Mouse (Mus musculus): ENCODE data around the gene Dab1. TPM values are rescaled to one million over a fixed set of nuclear protein-coding genes. Genes with fewer than 3 reads are reported as not detected.

Gene Dab1
- polyA plus RNA-seq, 1 experiment from 2014 or later, result 14.3 TPM

DNA sequence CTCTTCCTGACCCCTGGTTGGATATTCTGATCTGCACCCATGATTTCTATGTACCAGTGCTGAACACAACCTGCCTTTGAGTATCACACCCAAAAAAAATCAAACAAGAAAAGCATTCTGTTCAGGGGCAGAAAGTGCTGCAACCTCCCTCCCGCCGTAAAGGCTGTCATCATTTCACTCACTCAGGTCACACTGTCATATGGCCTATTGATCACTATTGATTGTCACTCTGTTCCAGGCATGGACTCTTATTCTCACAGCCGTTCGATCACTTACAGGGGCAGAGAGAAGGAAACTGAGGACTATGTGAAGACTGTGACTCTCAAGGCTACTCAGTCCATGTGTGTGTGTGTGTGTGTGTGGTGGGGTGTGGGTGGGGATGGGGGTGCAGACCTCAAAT is 1149.0 kb downstream of the Dab1 start:
- Histone ChIP-seq H3K4me2 (replicated peaks) (no peak overlapping the region), H3K9ac (no peak overlapping the region), H3K4me1 (no peaks in the 10 kb centered on the region), H3K9me3 (replicated peaks) (no peaks in the 10 kb centered on the region), H3K4me3 (replicated peaks) (no peak overlapping the region), H3K27ac (replicated peaks) (no peak overlapping the region), H3K36me3 (no peaks in the 10 kb centered on the region), H3K27me3 (peaks cover 4% of the 10 kb centered on the region; the same call in 1 of the 2 replicates)
- no peak for ATAC-seq (ENCODE audit: insufficient number of reproducible peaks, low FRiP score, low TSS enrichment, low read depth)
- WGBS, result 95% methylated on average over 4 of the region's 4 CpGs

DNA sequence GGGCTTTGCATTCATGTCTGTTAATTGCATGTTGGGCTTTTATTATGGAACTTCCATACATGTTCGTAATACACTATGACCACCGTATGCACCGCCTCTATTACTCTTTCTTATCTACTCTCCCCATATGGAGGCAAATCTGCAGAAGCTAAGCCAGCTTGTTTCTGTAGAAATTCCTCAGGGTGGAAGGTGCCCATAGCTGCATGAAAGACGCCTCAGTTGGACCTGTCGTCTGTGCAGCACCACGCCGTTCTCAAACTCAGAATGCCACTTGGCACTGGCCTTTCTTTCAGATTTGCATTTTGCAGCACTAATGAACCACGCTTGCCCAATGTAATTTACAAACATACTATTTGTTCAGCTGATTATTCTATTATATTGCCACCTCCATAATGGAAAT is 1150.4 kb downstream of the Dab1 start:
- Histone ChIP-seq H3K27ac (replicated peaks) (no peak overlapping the region), H3K9me3 (replicated peaks) (no peaks in the 10 kb centered on the region), H3K4me2 (replicated peaks) (no peak overlapping the region), H3K36me3 (no peaks in the 10 kb centered on the region), H3K27me3 (peaks cover 4% of the 10 kb centered on the region; the same call in 1 of the 2 replicates), H3K9ac (no peak overlapping the region), H3K4me1 (no peaks in the 10 kb centered on the region), H3K4me3 (replicated peaks) (no peak overlapping the region)
- WGBS, result 87% methylated on average over 8 of the region's 8 CpGs
- ATAC-seq (ENCODE audit: insufficient number of reproducible peaks, low FRiP score, low TSS enrichment, low read depth), result no peak

DNA sequence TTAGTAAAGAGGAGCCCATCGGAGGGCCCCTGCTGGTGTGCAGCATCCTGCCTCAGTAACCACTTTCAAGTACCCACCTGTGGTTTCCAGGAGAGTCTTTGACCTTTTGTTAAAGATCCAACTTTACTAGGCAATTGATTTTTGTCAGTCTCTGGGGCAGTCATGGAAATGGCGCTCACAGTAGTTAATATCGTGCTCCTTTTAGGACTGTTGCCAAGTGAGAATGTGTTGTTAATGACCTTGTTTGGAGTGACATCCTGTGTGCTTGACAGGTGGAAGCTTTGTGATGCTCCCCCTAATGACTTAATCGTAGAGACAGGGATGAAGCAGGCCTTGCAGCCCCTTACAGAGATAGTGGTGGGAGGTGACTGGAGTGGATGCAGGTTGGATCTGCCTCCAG is 1151.2 kb downstream of the Dab1 start:
- H3K9ac ChIP-seq, result no peak overlapping the region
- no peaks in the 10 kb centered on the region for H3K4me1 ChIP-seq
- no peak overlapping the region for H3K27ac ChIP-seq (replicated peaks)
- no peak for ATAC-seq (ENCODE audit: insufficient number of reproducible peaks, low FRiP score, low TSS enrichment, low read depth)
- no peaks in the 10 kb centered on the region for H3K36me3 ChIP-seq
- H3K9me3 ChIP-seq (replicated peaks), result no peaks in the 10 kb centered on the region
- peaks cover 4% of the 10 kb centered on the region; the same call in 1 of the 2 replicates for H3K27me3 ChIP-seq
- WGBS, result 65% methylated on average over 4 of the region's 4 CpGs
- H3K4me2 ChIP-seq (replicated peaks), result no peak overlapping the region
- no peak overlapping the region for H3K4me3 ChIP-seq (replicated peaks)

DNA sequence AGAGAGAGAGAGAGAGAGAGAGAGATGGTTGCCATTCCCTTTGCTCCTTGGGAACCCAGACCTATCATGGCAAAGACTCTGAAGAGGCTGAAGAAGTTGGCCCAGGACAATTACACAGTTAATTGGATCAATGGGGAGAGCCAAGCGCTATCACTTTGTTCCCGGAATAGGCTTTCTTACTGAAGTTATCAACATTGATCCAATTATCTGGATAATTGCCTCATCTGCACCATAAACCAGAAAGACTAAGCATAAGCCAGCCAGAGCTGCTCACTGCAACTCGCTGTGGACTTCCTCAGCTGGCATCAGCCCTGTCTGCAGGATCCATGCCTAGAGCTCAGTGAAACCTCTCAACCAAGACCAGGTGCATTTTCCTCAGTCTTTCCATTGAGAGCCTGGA is 1156.4 kb downstream of the Dab1 start:
- Histone ChIP-seq H3K4me3 (replicated peaks) (no peak overlapping the region), H3K36me3 (no peaks in the 10 kb centered on the region), H3K27ac (replicated peaks) (no peak overlapping the region), H3K27me3 (no peaks in the 10 kb centered on the region), H3K4me2 (replicated peaks) (no peak overlapping the region), H3K9me3 (replicated peaks) (no peaks in the 10 kb centered on the region), H3K9ac (no peak overlapping the region), H3K4me1 (no peaks in the 10 kb centered on the region)
- ATAC-seq (ENCODE audit: insufficient number of reproducible peaks, low FRiP score, low TSS enrichment, low read depth), result no peak
- WGBS, result 50% methylated on average over 3 of the region's 3 CpGs

DNA sequence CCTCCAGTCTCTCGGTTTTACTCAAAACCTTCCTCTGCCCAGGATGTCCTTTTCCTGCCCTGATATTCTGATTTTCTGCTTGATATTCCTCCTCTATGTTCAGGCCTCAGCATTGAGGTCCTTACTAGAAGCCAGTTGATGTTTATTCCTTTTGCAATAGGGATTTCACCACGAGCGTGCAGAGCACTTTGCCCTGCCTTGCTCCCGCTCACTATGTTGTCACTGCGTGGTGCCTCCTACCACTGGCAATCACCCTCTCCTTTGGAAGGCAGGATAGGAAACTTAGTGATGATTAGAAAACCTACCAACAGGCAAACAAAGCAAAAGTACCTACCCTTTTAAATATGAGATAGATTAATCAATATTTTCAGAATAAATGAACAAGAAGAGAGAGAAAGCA is 1160.3 kb downstream of the Dab1 start:
- H3K4me2 ChIP-seq (replicated peaks), result no peak overlapping the region
- ATAC-seq (ENCODE audit: insufficient number of reproducible peaks, low FRiP score, low TSS enrichment, low read depth), result no peak
- no peak overlapping the region for H3K4me3 ChIP-seq (replicated peaks)
- H3K27ac ChIP-seq (replicated peaks), result no peak overlapping the region
- H3K36me3 ChIP-seq, result no peaks in the 10 kb centered on the region
- H3K9ac ChIP-seq, result no peak overlapping the region
- H3K9me3 ChIP-seq (replicated peaks), result no peaks in the 10 kb centered on the region
- 86% methylated on average over 5 of the region's 5 CpGs for WGBS
- H3K4me1 ChIP-seq, result no peaks in the 10 kb centered on the region
- no peaks in the 10 kb centered on the region for H3K27me3 ChIP-seq

DNA sequence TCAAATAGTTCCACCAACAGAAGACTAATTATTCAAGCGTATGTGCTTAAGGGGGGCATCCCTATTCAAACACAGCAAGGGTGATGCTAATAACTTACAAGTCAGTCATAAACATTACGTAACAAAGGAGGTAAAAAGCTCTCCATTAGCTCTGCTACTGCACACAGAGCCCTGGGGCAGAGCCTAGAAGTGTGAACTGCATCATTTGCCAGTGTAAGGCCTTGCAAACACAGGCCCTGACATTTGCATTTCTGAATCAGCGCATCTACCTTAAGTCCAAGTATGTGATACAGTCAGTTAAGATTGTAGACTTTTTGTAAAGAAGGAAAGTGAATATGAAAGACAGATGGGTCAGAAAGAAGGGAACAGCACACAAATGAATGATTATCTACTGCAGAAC is 1162.3 kb downstream of the Dab1 start:
- H3K4me1 ChIP-seq, result no peaks in the 10 kb centered on the region
- 83% methylated on average over 3 of the region's 3 CpGs for WGBS

DNA sequence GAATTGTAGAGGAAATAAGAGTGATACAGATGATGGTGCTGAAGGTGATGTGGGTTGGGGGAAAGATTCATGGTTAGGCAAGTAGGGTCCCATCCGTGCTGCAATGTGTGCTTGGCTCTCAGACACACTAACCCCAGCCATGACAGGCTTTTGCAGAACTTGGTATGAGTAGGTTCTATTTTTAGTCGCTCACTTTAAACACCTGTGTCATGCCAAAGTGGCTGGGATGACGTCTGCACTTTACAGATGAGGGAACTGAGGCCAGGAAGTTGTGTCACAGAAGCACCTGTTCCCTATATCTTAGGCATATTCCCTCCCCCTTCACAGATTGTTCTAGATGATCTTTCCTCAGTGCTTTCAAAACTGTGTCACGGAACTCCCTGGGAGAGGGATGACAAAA is 1163.2 kb downstream of the Dab1 start:
- Histone ChIP-seq H3K36me3 (no peaks in the 10 kb centered on the region), H3K9me3 (replicated peaks) (no peaks in the 10 kb centered on the region), H3K9ac (no peak overlapping the region), H3K4me2 (replicated peaks) (no peak overlapping the region), H3K4me3 (replicated peaks) (no peak overlapping the region), H3K27ac (replicated peaks) (no peak overlapping the region), H3K4me1 (no peaks in the 10 kb centered on the region), H3K27me3 (no peaks in the 10 kb centered on the region)
- ATAC-seq (ENCODE audit: insufficient number of reproducible peaks, low FRiP score, low TSS enrichment, low read depth), result no peak
- WGBS, result 74% methylated on average over 4 of the region's 4 CpGs

More for the DNA sequence above, 1162.3 kb downstream of the Dab1 start:
- Histone ChIP-seq H3K9ac (no peak overlapping the region), H3K27ac (replicated peaks) (no peak overlapping the region), H3K27me3 (no peaks in the 10 kb centered on the region), H3K4me3 (replicated peaks) (no peak overlapping the region), H3K4me2 (replicated peaks) (no peak overlapping the region), H3K36me3 (no peaks in the 10 kb centered on the region), H3K9me3 (replicated peaks) (no peaks in the 10 kb centered on the region)
- ATAC-seq (ENCODE audit: insufficient number of reproducible peaks, low FRiP score, low TSS enrichment, low read depth), result no peak

DNA sequence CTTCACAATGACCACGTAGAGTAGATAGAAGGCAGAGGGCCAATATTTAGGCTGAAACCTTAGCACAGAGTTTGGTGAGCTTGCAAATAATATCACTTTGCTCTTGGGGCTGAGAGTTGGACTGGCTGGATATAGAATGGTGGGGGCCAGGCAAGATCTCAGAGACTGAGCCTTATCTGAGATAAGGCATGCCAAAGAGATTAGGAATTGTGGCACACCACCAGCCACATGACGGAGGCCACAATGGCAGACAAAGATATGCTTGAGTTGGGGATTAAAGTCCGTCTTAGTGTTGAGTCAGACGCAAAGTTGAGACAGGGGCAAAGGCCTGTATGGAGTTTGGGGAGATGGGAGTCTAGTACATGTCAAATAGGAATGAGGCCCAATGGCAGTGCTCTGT is 1173.0 kb downstream of the Dab1 start:
- ATAC-seq (ENCODE audit: insufficient number of reproducible peaks, low FRiP score, low TSS enrichment, low read depth), result no peak
- no peaks in the 10 kb centered on the region for H3K36me3 ChIP-seq
- 87% methylated on average over 4 of the region's 4 CpGs for WGBS
- H3K4me2 ChIP-seq (replicated peaks), result no peak overlapping the region
- no peaks in the 10 kb centered on the region for H3K9me3 ChIP-seq (replicated peaks)
- H3K4me3 ChIP-seq (replicated peaks), result no peak overlapping the region
- H3K4me1 ChIP-seq, result no peaks in the 10 kb centered on the region
- no peak overlapping the region for H3K27ac ChIP-seq (replicated peaks)
- H3K27me3 ChIP-seq, result no peaks in the 10 kb centered on the region
- H3K9ac ChIP-seq, result no peak overlapping the region
